ENCODE assay signal across 16 mouse cellular contexts in the genomic region with DNA sequence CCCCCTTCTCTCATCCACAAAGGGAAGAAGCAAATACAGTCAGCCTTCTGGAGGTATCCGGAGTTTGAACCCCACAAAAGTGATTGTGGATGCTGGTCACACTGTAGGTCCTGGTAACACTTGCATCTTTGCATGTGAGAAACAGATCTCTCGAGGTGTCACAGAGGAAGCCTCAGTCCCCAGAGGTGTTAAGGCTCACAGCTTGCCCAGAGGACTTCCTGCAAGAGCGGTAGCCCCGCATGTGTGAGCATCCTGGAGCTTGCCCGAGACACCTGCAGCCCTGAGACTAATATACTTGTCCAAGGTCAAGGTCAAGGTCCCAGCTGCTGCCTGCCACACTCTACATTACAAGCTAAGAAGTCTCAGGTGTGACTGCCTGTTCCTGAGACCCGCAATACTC. TPM values are rescaled to one million over a fixed set of nuclear protein-coding genes. Genes with fewer than 3 reads are reported as not detected.
A peak's percentile ranks its signal among the peaks of the same experiment; 100 is the strongest.
DNase-seq lines count a peak whose midpoint lies in the region; ATAC-seq and TF ChIP-seq lines count a peak whose summit lies in the region.
"Had no signal": no experiment of that assay in that cellular context is flagged by ENCODE, and none has a peak within 500 bp of the region (broad histone marks: within the 10 kb centered on the region; RNA-seq: fewer than 3 reads in every experiment).

No protein-coding gene starts in this region.

- no peak for TF ChIP-seq CTCF in left cerebral cortex, adult 2 months (IDR thresholded peaks at IDR 0.05)

- DNase-seq in left cerebral cortex, adult 2 months (ENCODE audit: extremely low spot score in 1 of 2, low spot score in 2 of 2), result no peak
- no peak for DNase-seq in left cerebral cortex, postnatal 36 days (ENCODE audit: low spot score in 2 of 2)
- DNase-seq in ovary, postnatal 14 days (ENCODE audit: low spot score), result no peak
- no peak for DNase-seq in lung, postnatal 36 days
- DNase-seq: heart, postnatal 10 days; lung, embryonic 14.5 days; right cerebral cortex, postnatal 4 days; thymus, postnatal 36 days had no signal

- H3K9ac ChIP-seq in forebrain, embryonic 12.5 days, result no peak overlapping the region
- no peak overlapping the region for H3K9ac ChIP-seq in forebrain, embryonic 16.5 days (replicated peaks; ENCODE audit: low read depth, low read length)
- no peak overlapping the region for H3K9ac ChIP-seq in hindbrain, embryonic 15.5 days
- H3K9ac ChIP-seq in neural tube, embryonic 14.5 days (replicated peaks; ENCODE audit: low read depth, low read length), result no peak overlapping the region
- H3K9ac ChIP-seq: intestine, embryonic 15.5 days; lung, embryonic 14.5 days had no signal

- ATAC-seq in forebrain, embryonic 12.5 days (ENCODE audit: low FRiP score), result no peak
- no peak for ATAC-seq in forebrain, embryonic 16.5 days
- no peak for ATAC-seq in hindbrain, embryonic 15.5 days (ENCODE audit: low FRiP score, low read depth)
- no peak for ATAC-seq in neural tube, embryonic 14.5 days (ENCODE audit: low read depth)

- H3K27me3 ChIP-seq in forebrain, embryonic 12.5 days, result no peaks in the 10 kb centered on the region
- no peaks in the 10 kb centered on the region for H3K27me3 ChIP-seq in forebrain, embryonic 16.5 days (replicated peaks; ENCODE audit: control insufficient read depth, insufficient read depth, low read length)
- no peaks in the 10 kb centered on the region for H3K27me3 ChIP-seq in hindbrain, embryonic 15.5 days
- H3K27me3 ChIP-seq in neural tube, embryonic 14.5 days (ENCODE audit: control insufficient read depth, insufficient read depth, low read length), result no peaks in the 10 kb centered on the region
- H3K27me3 ChIP-seq: embryonic facial prominence, embryonic 12.5 days; intestine, embryonic 15.5 days had no signal

- 84% methylated on average over 6 of the region's 6 CpGs for WGBS in forebrain, embryonic 12.5 days
- WGBS in forebrain, embryonic 16.5 days, result 74% methylated on average over 6 of the region's 6 CpGs
- 70% methylated on average over 6 of the region's 6 CpGs for WGBS in hindbrain, embryonic 15.5 days
- 71% methylated on average over 6 of the region's 6 CpGs for WGBS in neural tube, embryonic 14.5 days

- intact Hi-C loops in left cerebral cortex, adult 2 months (cut with DNase I), result loop anchor here (5.0 kb wide), 1 partner anchor 182 kb away; a partner anchor contains a TSS
- intact Hi-C loops in left cerebral cortex, postnatal 36 days (cut with DNase I), result no loop called here

- no peaks in the 10 kb centered on the region for H3K9me3 ChIP-seq in forebrain, embryonic 12.5 days
- no peaks in the 10 kb centered on the region for H3K9me3 ChIP-seq in forebrain, embryonic 16.5 days (ENCODE audit: control insufficient read depth, low read length)
- no peaks in the 10 kb centered on the region for H3K9me3 ChIP-seq in hindbrain, embryonic 15.5 days
- H3K9me3 ChIP-seq in neural tube, embryonic 14.5 days (ENCODE audit: control insufficient read depth, low read length), result no peaks in the 10 kb centered on the region
- H3K9me3 ChIP-seq: embryonic facial prominence, embryonic 12.5 days; intestine, embryonic 15.5 days had no signal

- no peaks in the 10 kb centered on the region for H3K36me3 ChIP-seq in forebrain, embryonic 12.5 days (replicated peaks)
- no peaks in the 10 kb centered on the region for H3K36me3 ChIP-seq in forebrain, embryonic 16.5 days (ENCODE audit: control insufficient read depth, insufficient read depth)
- H3K36me3 ChIP-seq in hindbrain, embryonic 15.5 days, result no peaks in the 10 kb centered on the region
- no peaks in the 10 kb centered on the region for H3K36me3 ChIP-seq in neural tube, embryonic 14.5 days (ENCODE audit: control insufficient read depth, insufficient read depth, low read length)
- H3K36me3 ChIP-seq: embryonic facial prominence, embryonic 12.5 days had no signal

- no peak overlapping the region for H3K4me2 ChIP-seq in forebrain, embryonic 12.5 days
- H3K4me2 ChIP-seq in forebrain, embryonic 16.5 days (ENCODE audit: low read length), result no peak overlapping the region
- no peak overlapping the region for H3K4me2 ChIP-seq in hindbrain, embryonic 15.5 days
- no peak overlapping the region for H3K4me2 ChIP-seq in neural tube, embryonic 14.5 days (ENCODE audit: low read depth, low read length)
- H3K4me2 ChIP-seq: embryonic facial prominence, embryonic 12.5 days; intestine, embryonic 15.5 days; lung, embryonic 14.5 days had no signal

- H3K4me3 ChIP-seq in forebrain, embryonic 12.5 days (replicated peaks), result no peak overlapping the region
- no peak overlapping the region for H3K4me3 ChIP-seq in forebrain, embryonic 16.5 days (replicated peaks; ENCODE audit: low read length)
- no peak overlapping the region for H3K4me3 ChIP-seq in left cerebral cortex, adult 2 months
- no peak overlapping the region for H3K4me3 ChIP-seq in hindbrain, embryonic 15.5 days
- no peak overlapping the region for H3K4me3 ChIP-seq in neural tube, embryonic 14.5 days (ENCODE audit: low read depth, low read length)
- H3K4me3 ChIP-seq: embryonic facial prominence, embryonic 12.5 days; intestine, embryonic 15.5 days had no signal

- H3K4me1 ChIP-seq in forebrain, embryonic 12.5 days, result peaks cover 3% of the 10 kb centered on the region; the same call in 1 of the 2 replicates
- H3K4me1 ChIP-seq in forebrain, embryonic 16.5 days (replicated peaks; ENCODE audit: control insufficient read depth, insufficient read depth, low read length), result peaks cover 24% of the 10 kb centered on the region
- peaks cover 20% of the 10 kb centered on the region; the same call in 1 of the 2 replicates for H3K4me1 ChIP-seq in hindbrain, embryonic 15.5 days (replicated peaks)
- H3K4me1 ChIP-seq in neural tube, embryonic 14.5 days (ENCODE audit: control insufficient read depth, insufficient read depth, low read length), result no peaks in the 10 kb centered on the region
- H3K4me1 ChIP-seq: intestine, embryonic 15.5 days had no signal

- H3K27ac ChIP-seq in forebrain, embryonic 12.5 days, result peak overlapping the region; percentile 38; the same call in 1 of the 2 replicates
- H3K27ac ChIP-seq in forebrain, embryonic 16.5 days (ENCODE audit: low read length), result no peak overlapping the region
- H3K27ac ChIP-seq in left cerebral cortex, adult 2 months, result peak overlapping the region; percentile 67
- H3K27ac ChIP-seq in hindbrain, embryonic 15.5 days (replicated peaks), result peak overlapping the region; percentile 53
- H3K27ac ChIP-seq in neural tube, embryonic 14.5 days (ENCODE audit: low read depth, low read length), result peak overlapping the region; percentile 6; the same call in 1 of the 2 replicates
- H3K27ac ChIP-seq: embryonic facial prominence, embryonic 12.5 days; intestine, embryonic 15.5 days; kidney, postnatal 0 days had no signal

RNA-seq across cellular contexts. Expression of a gene that starts 36.1 kb away (rescaled TPM):
- 11.7 and 13.7 TPM in 2 replicates for polyA plus RNA-seq in forebrain, embryonic 12.5 days (2016; fragmentation: Nextera tagmentation; extraction: Ambion mirVana)
- polyA plus RNA-seq in forebrain, embryonic 16.5 days (2015; fragmentation: Nextera tagmentation; extraction: Ambion mirVana), result 13.9 and 15.4 TPM in 2 replicates
- total RNA-seq in left cerebral cortex, adult 2 months (2021), result 10 to 100 TPM in 1 of 2 experiments, 1 to 10 TPM in 1; 8.5 to 10.4 TPM
- 10 to 100 TPM; 11.6 to 14.2 TPM for total RNA-seq in left cerebral cortex, postnatal 36 days (2021)
- polyA plus RNA-seq in hindbrain, embryonic 15.5 days (2015; fragmentation: Nextera tagmentation; extraction: Ambion mirVana), result 19.9 and 22.2 TPM in 2 replicates
- polyA plus RNA-seq in neural tube, embryonic 14.5 days (2014; fragmentation: Nextera tagmentation; extraction: Ambion mirVana), result 8.5 and 12.7 TPM in 2 replicates

RNA-seq across cellular contexts. Expression of a gene that starts 51.2 kb away (rescaled TPM):
- 58.2 and 60.1 TPM in 2 replicates for polyA plus RNA-seq in forebrain, embryonic 12.5 days (2016; fragmentation: Nextera tagmentation; extraction: Ambion mirVana)
- 153 and 185 TPM in 2 replicates for polyA plus RNA-seq in forebrain, embryonic 16.5 days (2015; fragmentation: Nextera tagmentation; extraction: Ambion mirVana)
- total RNA-seq in left cerebral cortex, adult 2 months (2021), result 10 to 100 TPM; 50.1 to 58.3 TPM
- 10 to 100 TPM; 51.1 to 59.8 TPM for total RNA-seq in left cerebral cortex, postnatal 36 days (2021)
- 149 and 161 TPM in 2 replicates for polyA plus RNA-seq in hindbrain, embryonic 15.5 days (2015; fragmentation: Nextera tagmentation; extraction: Ambion mirVana)
- polyA plus RNA-seq in neural tube, embryonic 14.5 days (2014; fragmentation: Nextera tagmentation; extraction: Ambion mirVana), result 32.5 and 44.7 TPM in 2 replicates

RNA-seq across cellular contexts. Expression of a gene that starts 57.3 kb away (rescaled TPM):
- polyA plus RNA-seq in forebrain, embryonic 12.5 days (2016; fragmentation: Nextera tagmentation; extraction: Ambion mirVana), result not detected in 2 replicates
- polyA plus RNA-seq in forebrain, embryonic 16.5 days (2015; fragmentation: Nextera tagmentation; extraction: Ambion mirVana), result not detected in 2 replicates
- under 1 TPM in 1 of 2 experiments, not detected in 1; 0.34 TPM for total RNA-seq in left cerebral cortex, adult 2 months (2021)
- total RNA-seq in left cerebral cortex, postnatal 36 days (2021), result under 1 TPM; 0.32 to 0.34 TPM
- polyA plus RNA-seq in hindbrain, embryonic 15.5 days (2015; fragmentation: Nextera tagmentation; extraction: Ambion mirVana), result 0.07 TPM in 1 of 2 replicates, not detected in the other
- polyA plus RNA-seq in neural tube, embryonic 14.5 days (2014; fragmentation: Nextera tagmentation; extraction: Ambion mirVana), result 0.46 TPM in 1 of 2 replicates, not detected in the other
- total RNA-seq: heart, postnatal 10 days; liver, adult 2 months had no signal
- polyA plus RNA-seq: embryonic facial prominence, embryonic 12.5 days; kidney, postnatal 0 days; liver, adult 2 months had no signal
